Mouse (Mus musculus): Measurements from ENCODE around the gene Mphosph8. TPM values are rescaled to one million over a fixed set of nuclear protein-coding genes. Genes with fewer than 3 reads are reported as not detected.

The Mphosph8 gene
- polyA plus RNA-seq, 1 experiment from 2014 or later: 55.8 TPM

- H3K9ac ChIP-seq: no peak overlapping the region
- H3K4me3 ChIP-seq: no peak overlapping the region
- no peaks in the 10 kb centered on the region for H3K9me3 ChIP-seq (replicated peaks)
- H3K27me3 ChIP-seq: no peaks in the 10 kb centered on the region
- peaks cover 95% of the 10 kb centered on the region for H3K36me3 ChIP-seq (ENCODE audit: poor library complexity, severe bottlenecking)
- H3K27ac ChIP-seq: no peak overlapping the region
- no peaks in the 10 kb centered on the region for H3K4me1 ChIP-seq
- H3K4me2 ChIP-seq: no peak overlapping the region
- ATAC-seq: no peak
- 80% methylated on average over 1 of the region's 1 CpGs for WGBS
Observed at GRCm38 (mm10) chr14:56689766-56690165, 21.7 kb downstream of the Mphosph8 start.

GRCm38 (mm10) chr14:56695495-56695894 lies 27.4 kb downstream of the Mphosph8 start:
- Histone ChIP-seq H3K9me3 (replicated peaks) (no peaks in the 10 kb centered on the region), H3K27me3 (no peaks in the 10 kb centered on the region), H3K4me1 (no peaks in the 10 kb centered on the region), H3K9ac (no peak overlapping the region), H3K36me3 (ENCODE audit: poor library complexity, severe bottlenecking) (peaks cover 98% of the 10 kb centered on the region), H3K4me2 (no peak overlapping the region), H3K4me3 (no peak overlapping the region), H3K27ac (no peak overlapping the region)
- 85% methylated on average over 3 of the region's 3 CpGs for WGBS
- ATAC-seq: no peak

- no peak for ATAC-seq
- Histone ChIP-seq H3K4me3 (no peak overlapping the region), H3K4me1 (no peaks in the 10 kb centered on the region), H3K4me2 (no peak overlapping the region), H3K9me3 (replicated peaks) (no peaks in the 10 kb centered on the region), H3K27ac (no peak overlapping the region), H3K9ac (no peak overlapping the region), H3K27me3 (no peaks in the 10 kb centered on the region), H3K36me3 (ENCODE audit: poor library complexity, severe bottlenecking) (peaks cover 80% of the 10 kb centered on the region)
- 92% methylated on average over 5 of the region's 5 CpGs for WGBS
Observed at GRCm38 (mm10) chr14:56697836-56698235, 29.8 kb downstream of the Mphosph8 start.

DNA sequence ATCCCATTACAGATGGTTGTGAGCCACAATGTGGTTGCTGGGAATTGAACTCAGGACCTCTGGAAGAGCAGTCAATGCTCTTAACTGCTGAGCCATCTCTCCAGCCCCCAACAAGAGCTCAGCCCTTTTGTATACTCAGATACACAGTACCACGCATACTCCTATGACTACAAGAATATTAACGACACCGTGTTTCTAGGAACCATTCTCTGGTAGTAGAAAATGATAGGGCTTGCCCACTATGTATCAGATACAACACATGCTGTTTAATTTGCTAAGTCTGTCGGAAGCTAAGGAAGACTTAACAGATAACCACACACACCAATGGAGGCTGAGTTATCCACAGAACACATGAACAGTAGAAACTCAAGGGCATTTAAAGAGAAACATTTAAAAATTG lies 34.6 kb downstream of the Mphosph8 start:
- WGBS: 88% methylated on average over 4 of the region's 4 CpGs
- no peak for ATAC-seq
- Histone ChIP-seq H3K9ac (no peak overlapping the region), H3K9me3 (replicated peaks) (no peaks in the 10 kb centered on the region), H3K36me3 (ENCODE audit: poor library complexity, severe bottlenecking) (peaks cover 32% of the 10 kb centered on the region), H3K27ac (no peak overlapping the region), H3K4me3 (no peak overlapping the region), H3K4me1 (no peaks in the 10 kb centered on the region), H3K4me2 (no peak overlapping the region), H3K27me3 (no peaks in the 10 kb centered on the region)

- ATAC-seq: no peak
- H3K4me3 ChIP-seq: no peak overlapping the region
- no peaks in the 10 kb centered on the region for H3K27me3 ChIP-seq
- H3K36me3 ChIP-seq (ENCODE audit: poor library complexity, severe bottlenecking): peaks cover 4% of the 10 kb centered on the region
- no peak overlapping the region for H3K27ac ChIP-seq
- no peak overlapping the region for H3K4me2 ChIP-seq
- H3K9me3 ChIP-seq (replicated peaks): no peaks in the 10 kb centered on the region
- WGBS: 89% methylated on average over 4 of the region's 4 CpGs
- no peaks in the 10 kb centered on the region for H3K4me1 ChIP-seq
- no peak overlapping the region for H3K9ac ChIP-seq
Observed at GRCm38 (mm10) chr14:56705687-56706086, 37.6 kb downstream of the Mphosph8 start.

GRCm38 (mm10) chr14:56726493-56726892 lies 58.4 kb downstream of the Mphosph8 start:
- ATAC-seq: no peak
- Histone ChIP-seq H3K9me3 (replicated peaks) (no peaks in the 10 kb centered on the region), H3K36me3 (ENCODE audit: poor library complexity, severe bottlenecking) (peaks cover 4% of the 10 kb centered on the region; the same call in 1 of the 2 replicates), H3K4me3 (no peak overlapping the region), H3K9ac (no peak overlapping the region), H3K4me1 (no peaks in the 10 kb centered on the region), H3K27me3 (no peaks in the 10 kb centered on the region), H3K4me2 (no peak overlapping the region), H3K27ac (no peak overlapping the region)
- 84% methylated on average over 1 of the region's 1 CpGs for WGBS

- Histone ChIP-seq H3K27me3 (no peaks in the 10 kb centered on the region), H3K27ac (no peak overlapping the region), H3K4me3 (no peak overlapping the region), H3K36me3 (ENCODE audit: poor library complexity, severe bottlenecking) (peaks cover 16% of the 10 kb centered on the region), H3K9me3 (replicated peaks) (no peaks in the 10 kb centered on the region), H3K4me2 (no peak overlapping the region), H3K4me1 (no peaks in the 10 kb centered on the region), H3K9ac (no peak overlapping the region)
- no peak for ATAC-seq
- WGBS: 100% methylated on average over 1 of the region's 1 CpGs
Observed at GRCm38 (mm10) chr14:56740175-56740574, 72.1 kb downstream of the Mphosph8 start.

Other genes starting within 250 kb of the Mphosph8 start
- gene Cenpj, start 92.8 kb upstream of the Mphosph8 start, polyA plus RNA-seq (2015; fragmentation: Nextera tagmentation; extraction: Ambion mirVana): 16.1 and 18.9 TPM in 2 replicates
- 0.85 and 1.2 TPM in 2 replicates for gene Parp4, start 92.6 kb upstream of the Mphosph8 start, polyA plus RNA-seq (2015; fragmentation: Nextera tagmentation; extraction: Ambion mirVana)
- gene Pspc1, start 110.1 kb downstream of the Mphosph8 start, polyA plus RNA-seq (2015; fragmentation: Nextera tagmentation; extraction: Ambion mirVana): 42.9 and 52.9 TPM in 2 replicates
- gene Zmym5, start 143.5 kb downstream of the Mphosph8 start, polyA plus RNA-seq (2015; fragmentation: Nextera tagmentation; extraction: Ambion mirVana): 31.6 and 32.5 TPM in 2 replicates
- 77.8 and 78.3 TPM in 2 replicates for gene Zmym2, start 218.4 kb downstream of the Mphosph8 start, polyA plus RNA-seq (2015; fragmentation: Nextera tagmentation; extraction: Ambion mirVana)